Mouse (Mus musculus): ENCODE measurements around the gene Treml1. TPM values are rescaled to one million over a fixed set of nuclear protein-coding genes. Genes with fewer than 3 reads are reported as not detected.

Gene Treml1
- polyA plus RNA-seq, 2 experiments, result 0.54 to 0.74 TPM

DNA sequence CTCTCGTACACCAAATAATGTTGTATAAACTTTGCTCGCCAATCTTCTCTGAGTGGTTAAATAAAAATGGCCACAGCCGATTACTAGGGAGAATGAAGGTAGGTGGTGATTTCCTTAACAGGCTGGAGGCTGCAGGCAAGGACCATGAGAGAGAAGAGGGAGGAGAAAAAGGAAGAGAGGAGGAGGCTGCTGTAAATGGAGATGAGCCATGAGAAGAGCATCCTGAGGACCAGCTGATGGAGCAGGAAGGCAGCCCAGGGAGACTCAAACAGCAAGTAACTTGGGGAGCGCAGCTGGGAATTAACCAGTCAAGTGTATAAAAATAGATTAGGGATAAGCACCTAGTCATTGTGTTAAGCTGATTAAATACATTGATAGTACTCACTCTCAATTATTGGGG, 25.5 kb upstream of the Treml1 start:
- WGBS, result 89% methylated on average over 4 of the region's 4 CpGs
- Histone ChIP-seq H3K4me1 (ENCODE audit: control insufficient read depth, insufficient read depth, low read length) (no peaks in the 10 kb centered on the region), H3K4me3 (replicated peaks; ENCODE audit: low read length) (no peak overlapping the region), H3K27ac (replicated peaks; ENCODE audit: low read depth, low read length) (no peak overlapping the region), H3K27me3 (ENCODE audit: control insufficient read depth, insufficient read depth, low read length) (no peaks in the 10 kb centered on the region), H3K9ac (ENCODE audit: low read depth, low read length, severe bottlenecking) (no peak overlapping the region), H3K36me3 (ENCODE audit: control insufficient read depth, insufficient read depth, low read length) (no peaks in the 10 kb centered on the region), H3K4me2 (replicated peaks; ENCODE audit: low read depth, low read length, severe bottlenecking) (no peak overlapping the region), H3K9me3 (ENCODE audit: control insufficient read depth, low read length) (no peaks in the 10 kb centered on the region)
- no peak for ATAC-seq (ENCODE audit: low FRiP score, low read depth)
- no peak for TF ChIP-seq POLR2A (IDR thresholded peaks at IDR 0.05; ENCODE audit: borderline replicate concordance, extremely low read depth, insufficient read depth, insufficient read length)
- no peak for DNase-seq (ENCODE audit: low spot score)

DNA sequence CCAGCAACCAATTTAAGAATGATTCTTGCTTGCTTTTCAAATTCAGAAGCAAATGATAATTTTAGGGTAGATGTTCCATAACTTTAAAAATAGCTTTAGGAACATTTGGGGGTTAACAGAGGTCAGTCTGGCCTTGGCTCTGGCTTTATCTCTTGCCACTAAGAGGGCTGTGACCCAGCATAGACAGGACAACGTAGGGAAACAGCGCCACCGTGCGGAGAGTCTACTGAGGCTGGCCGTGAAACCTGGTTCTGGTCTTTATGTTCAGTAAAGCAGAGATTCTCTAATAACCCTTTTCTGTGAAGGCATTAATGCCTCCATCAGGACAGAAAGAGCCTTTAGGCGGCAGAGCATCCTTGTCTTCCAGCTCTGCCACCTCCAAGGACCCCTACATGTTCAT, 22.9 kb upstream of the Treml1 start:
- Histone ChIP-seq H3K4me3 (replicated peaks; ENCODE audit: low read length) (no peak overlapping the region), H3K27me3 (ENCODE audit: control insufficient read depth, insufficient read depth, low read length) (no peaks in the 10 kb centered on the region), H3K36me3 (ENCODE audit: control insufficient read depth, insufficient read depth, low read length) (no peaks in the 10 kb centered on the region), H3K27ac (replicated peaks; ENCODE audit: low read depth, low read length) (no peak overlapping the region), H3K9ac (ENCODE audit: low read depth, low read length, severe bottlenecking) (no peak overlapping the region), H3K4me2 (replicated peaks; ENCODE audit: low read depth, low read length, severe bottlenecking) (no peak overlapping the region), H3K9me3 (ENCODE audit: control insufficient read depth, low read length) (no peaks in the 10 kb centered on the region), H3K4me1 (ENCODE audit: control insufficient read depth, insufficient read depth, low read length) (no peaks in the 10 kb centered on the region)
- WGBS, result 2% methylated on average over 6 of the region's 6 CpGs
- TF ChIP-seq POLR2A (IDR thresholded peaks at IDR 0.05; ENCODE audit: borderline replicate concordance, extremely low read depth, insufficient read depth, insufficient read length), result no peak
- DNase-seq (ENCODE audit: low spot score), result peak; percentile 81
- ATAC-seq (ENCODE audit: low FRiP score, low read depth), result no peak

DNA sequence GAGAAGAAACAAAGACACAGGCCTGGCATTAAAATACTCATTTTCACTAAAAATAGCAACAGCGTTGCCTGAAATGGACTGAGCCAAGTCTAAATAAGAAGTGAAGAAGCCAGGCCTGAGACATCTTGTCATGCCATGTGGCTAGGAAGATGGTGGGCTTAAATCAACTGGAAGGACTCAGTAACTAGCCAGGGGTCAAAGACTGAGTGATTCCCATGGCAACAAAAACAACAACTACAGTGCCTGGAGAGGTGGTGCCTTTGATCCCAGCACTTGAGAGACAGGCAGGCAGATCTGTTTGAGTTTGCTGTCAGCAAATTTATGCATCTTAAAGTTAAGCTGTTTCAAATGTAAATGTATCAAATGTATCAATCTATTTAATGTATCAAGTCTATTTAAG, 19.4 kb upstream of the Treml1 start:
- DNase-seq (ENCODE audit: low spot score) (no peak), ATAC-seq (ENCODE audit: low FRiP score, low read depth) (no peak)
- Histone ChIP-seq H3K4me1 (ENCODE audit: control insufficient read depth, insufficient read depth, low read length) (no peaks in the 10 kb centered on the region), H3K36me3 (ENCODE audit: control insufficient read depth, insufficient read depth, low read length) (no peaks in the 10 kb centered on the region), H3K4me3 (replicated peaks; ENCODE audit: low read length) (no peak overlapping the region), H3K27ac (replicated peaks; ENCODE audit: low read depth, low read length) (no peak overlapping the region), H3K27me3 (ENCODE audit: control insufficient read depth, insufficient read depth, low read length) (no peaks in the 10 kb centered on the region), H3K9ac (ENCODE audit: low read depth, low read length, severe bottlenecking) (no peak overlapping the region), H3K9me3 (ENCODE audit: control insufficient read depth, low read length) (no peaks in the 10 kb centered on the region), H3K4me2 (replicated peaks; ENCODE audit: low read depth, low read length, severe bottlenecking) (no peak overlapping the region)
- 85% methylated on average over 1 of the region's 1 CpGs for WGBS
- no peak for TF ChIP-seq POLR2A (IDR thresholded peaks at IDR 0.05; ENCODE audit: borderline replicate concordance, extremely low read depth, insufficient read depth, insufficient read length)

DNA sequence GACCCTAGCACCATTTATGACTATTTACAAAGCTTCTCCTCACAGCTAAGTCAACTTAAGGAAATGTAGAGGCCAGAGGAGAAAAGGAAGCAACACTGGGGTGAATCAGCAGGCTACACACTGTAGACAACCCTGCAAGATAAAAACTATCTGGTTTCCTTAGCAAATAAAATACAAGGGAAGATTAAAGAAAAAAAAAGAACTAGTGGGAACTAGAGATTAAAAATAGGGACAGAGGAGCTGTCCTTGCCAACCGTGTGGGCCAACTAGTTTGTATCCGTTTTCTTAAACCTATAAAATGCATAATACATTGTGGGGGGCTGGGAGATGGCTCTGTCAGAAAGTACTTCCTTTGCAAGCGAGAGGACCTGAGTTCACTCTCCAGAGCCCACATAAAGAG, 17.8 kb upstream of the Treml1 start:
- no peak for DNase-seq (ENCODE audit: low spot score)
- no peaks in the 10 kb centered on the region for H3K27me3 ChIP-seq (ENCODE audit: control insufficient read depth, insufficient read depth, low read length)
- ATAC-seq (ENCODE audit: low FRiP score, low read depth), result no peak
- no peak overlapping the region for H3K4me3 ChIP-seq (replicated peaks; ENCODE audit: low read length)
- no peak overlapping the region for H3K4me2 ChIP-seq (replicated peaks; ENCODE audit: low read depth, low read length, severe bottlenecking)
- H3K4me1 ChIP-seq (ENCODE audit: control insufficient read depth, insufficient read depth, low read length), result no peaks in the 10 kb centered on the region
- no peak for TF ChIP-seq POLR2A (IDR thresholded peaks at IDR 0.05; ENCODE audit: borderline replicate concordance, extremely low read depth, insufficient read depth, insufficient read length)
- no peaks in the 10 kb centered on the region for H3K36me3 ChIP-seq (ENCODE audit: control insufficient read depth, insufficient read depth, low read length)
- no peak overlapping the region for H3K27ac ChIP-seq (replicated peaks; ENCODE audit: low read depth, low read length)
- H3K9me3 ChIP-seq (ENCODE audit: control insufficient read depth, low read length), result no peaks in the 10 kb centered on the region
- 43% methylated on average over 3 of the region's 3 CpGs for WGBS
- H3K9ac ChIP-seq (ENCODE audit: low read depth, low read length, severe bottlenecking), result no peak overlapping the region

DNA sequence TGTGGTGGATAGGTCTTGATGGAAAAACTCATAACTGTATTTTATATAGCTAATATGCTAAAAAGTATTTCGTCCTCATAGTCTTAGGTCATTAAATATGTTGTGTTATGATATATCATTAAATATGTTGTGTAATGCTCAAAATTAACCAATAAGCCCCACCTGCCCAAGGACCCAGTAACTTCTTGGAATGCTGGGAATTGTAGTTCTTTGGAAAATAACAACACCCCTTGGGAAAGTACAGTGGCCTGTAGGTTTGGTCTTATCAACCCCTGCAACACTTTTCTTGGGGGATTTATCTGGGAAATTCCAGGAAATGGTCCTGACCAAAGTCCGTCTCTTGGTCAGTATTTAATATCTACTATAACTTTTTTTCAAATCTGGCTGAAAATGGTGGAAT, 16.7 kb upstream of the Treml1 start:
- DNase-seq (ENCODE audit: low spot score) (no peak), ATAC-seq (ENCODE audit: low FRiP score, low read depth) (no peak)
- no peaks in the 10 kb centered on the region for H3K4me1 ChIP-seq (ENCODE audit: control insufficient read depth, insufficient read depth, low read length)
- H3K36me3 ChIP-seq (ENCODE audit: control insufficient read depth, insufficient read depth, low read length), result no peaks in the 10 kb centered on the region
- H3K4me2 ChIP-seq (replicated peaks; ENCODE audit: low read depth, low read length, severe bottlenecking), result no peak overlapping the region
- H3K9me3 ChIP-seq (ENCODE audit: control insufficient read depth, low read length), result no peaks in the 10 kb centered on the region
- no peak overlapping the region for H3K9ac ChIP-seq (ENCODE audit: low read depth, low read length, severe bottlenecking)
- TF ChIP-seq POLR2A (IDR thresholded peaks at IDR 0.05; ENCODE audit: borderline replicate concordance, extremely low read depth, insufficient read depth, insufficient read length), result no peak
- no peaks in the 10 kb centered on the region for H3K27me3 ChIP-seq (ENCODE audit: control insufficient read depth, insufficient read depth, low read length)
- H3K27ac ChIP-seq (replicated peaks; ENCODE audit: low read depth, low read length), result no peak overlapping the region
- WGBS, result 82% methylated on average over 2 of the region's 2 CpGs
- no peak overlapping the region for H3K4me3 ChIP-seq (replicated peaks; ENCODE audit: low read length)

DNA sequence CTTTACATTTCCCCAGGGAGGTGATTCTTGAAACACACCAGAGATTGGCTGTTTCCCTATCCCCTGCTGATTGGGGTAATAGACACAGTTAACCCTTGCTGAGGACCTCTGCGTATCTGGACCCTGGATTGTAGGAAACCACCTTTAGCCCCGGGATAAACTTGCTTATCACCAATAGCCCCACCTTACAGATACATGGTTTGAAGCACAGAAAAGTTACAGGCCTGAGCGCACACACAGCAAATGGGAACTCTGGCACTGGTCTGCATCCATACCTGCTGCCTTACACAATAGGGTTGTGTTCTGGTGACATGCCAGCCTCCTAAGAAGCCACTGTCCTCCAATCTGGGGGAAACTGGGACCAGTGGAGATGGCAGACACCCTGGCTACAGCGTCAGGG, 13.9 kb upstream of the Treml1 start:
- WGBS, result 78% methylated on average over 4 of the region's 4 CpGs
- DNase-seq (ENCODE audit: low spot score) (no peak), ATAC-seq (ENCODE audit: low FRiP score, low read depth) (no peak)
- Histone ChIP-seq H3K27me3 (ENCODE audit: control insufficient read depth, insufficient read depth, low read length) (no peaks in the 10 kb centered on the region), H3K9ac (ENCODE audit: low read depth, low read length, severe bottlenecking) (no peak overlapping the region), H3K4me2 (replicated peaks; ENCODE audit: low read depth, low read length, severe bottlenecking) (no peak overlapping the region), H3K4me3 (replicated peaks; ENCODE audit: low read length) (no peak overlapping the region), H3K36me3 (ENCODE audit: control insufficient read depth, insufficient read depth, low read length) (no peaks in the 10 kb centered on the region), H3K4me1 (ENCODE audit: control insufficient read depth, insufficient read depth, low read length) (no peaks in the 10 kb centered on the region), H3K9me3 (ENCODE audit: control insufficient read depth, low read length) (no peaks in the 10 kb centered on the region), H3K27ac (replicated peaks; ENCODE audit: low read depth, low read length) (no peak overlapping the region)
- TF ChIP-seq POLR2A (IDR thresholded peaks at IDR 0.05; ENCODE audit: borderline replicate concordance, extremely low read depth, insufficient read depth, insufficient read length), result no peak

All from limb, embryonic 14.5 days (tissue).